Mouse (Mus musculus) common myeloid progenitor, adult 5-6 weeks (primary cell): ENCODE measurements around the gene Zfyve27. TPM values are rescaled to one million over a fixed set of nuclear protein-coding genes. Genes with fewer than 3 reads are reported as not detected.

ENCODE experiments used
- ATAC-seq: replicated peaks from 2 replicates; pipeline ENCODE4 v1.8.0; 2016; ENCODE audit warnings: low read depth, mild to moderate bottlenecking, moderate TSS enrichment, inconsistent platforms; ENCODE audit not compliant: poor library complexity, severe bottlenecking
- total RNA-seq: library from RNA; stranded (forward); fragments of 200-1000, 187-1606 nt; gene quantifications from 2 replicates; pipeline ENCODE4 v1.2.3, GENCODE M21; 2017

Gene Zfyve27
- total RNA-seq, 1 experiment from 2014 or later, result 17.5 TPM

DNA sequence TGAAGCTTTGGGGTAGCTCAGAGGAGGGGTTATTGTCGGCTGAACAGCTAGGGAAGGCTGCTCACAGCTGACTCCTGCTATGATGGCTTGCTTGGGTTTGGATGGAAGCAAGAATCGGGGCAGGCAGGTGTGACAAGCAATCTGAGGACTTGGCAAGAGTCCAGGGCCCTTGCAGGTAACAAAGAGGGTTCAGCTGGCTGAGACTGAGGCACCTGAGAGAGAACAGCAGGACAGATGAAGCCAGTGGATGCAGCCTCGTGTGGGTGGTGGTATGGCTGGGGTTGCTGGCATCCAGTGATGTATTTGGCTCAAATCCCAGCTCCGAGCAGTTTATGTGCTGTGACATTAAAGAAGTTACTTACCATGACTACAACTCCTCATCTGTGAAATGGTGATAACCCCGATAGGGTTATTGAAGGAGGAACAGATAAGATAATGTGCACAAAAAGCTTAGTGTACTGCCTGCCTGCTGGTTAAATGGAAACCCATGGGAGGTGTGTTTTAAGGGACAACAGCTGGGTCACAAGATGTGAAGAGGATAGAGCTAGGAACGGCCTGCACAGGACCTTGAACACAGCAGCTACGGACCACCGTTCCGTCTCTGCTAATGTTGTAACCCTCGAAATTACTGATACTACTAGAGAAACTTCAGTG, 5.7 kb downstream of the Zfyve27 start:
- ATAC-seq, result peak; percentile 7; the same call in 1 of the 2 replicates

DNA sequence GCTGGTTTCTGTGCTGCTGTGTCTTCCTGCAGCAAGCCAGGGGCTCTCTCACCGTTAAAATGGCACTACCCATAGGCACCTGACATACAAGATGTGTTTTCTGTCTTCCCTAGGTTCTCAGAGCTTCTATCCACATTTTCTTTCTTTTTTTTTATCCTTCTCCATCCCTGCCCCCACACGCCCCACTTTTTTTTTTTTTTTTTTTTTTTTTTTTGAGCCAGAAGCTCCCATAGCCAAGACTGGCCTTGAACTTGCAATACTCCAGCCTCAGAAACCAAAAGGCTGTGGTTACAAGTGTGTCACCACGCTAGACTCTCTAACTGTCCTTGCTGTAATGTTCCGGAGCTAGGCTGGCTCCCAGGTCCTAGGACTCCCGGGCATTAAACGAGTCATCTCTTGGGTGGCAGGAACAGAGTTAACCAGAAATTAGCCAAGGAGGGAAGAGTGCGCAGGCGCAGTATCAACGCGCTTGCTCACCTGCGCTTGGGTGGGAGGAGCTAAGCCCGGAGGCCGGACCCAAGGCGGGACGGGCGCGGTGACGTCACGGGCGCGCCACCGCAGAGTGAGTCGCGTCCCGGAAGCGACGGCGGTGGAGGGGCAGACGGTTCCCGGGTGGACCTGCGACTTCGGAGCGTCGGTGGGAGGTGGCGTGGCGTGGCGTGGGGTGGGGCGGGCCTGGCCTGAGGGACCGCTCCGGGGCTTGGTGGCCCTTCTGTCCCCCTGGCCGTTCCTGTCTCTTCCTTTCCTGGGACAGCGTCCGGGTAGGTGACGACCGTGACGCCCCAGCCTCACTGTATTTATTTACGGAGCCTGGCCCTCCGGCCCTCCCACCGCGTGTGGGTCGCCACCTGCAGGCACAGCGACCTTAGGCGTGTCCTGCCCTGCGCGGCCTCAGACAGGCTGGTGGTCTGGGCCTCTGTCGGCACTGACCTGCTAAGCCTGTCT, 6.5 kb downstream of the Zfyve27 start:
- ATAC-seq, result peak; percentile 80

DNA sequence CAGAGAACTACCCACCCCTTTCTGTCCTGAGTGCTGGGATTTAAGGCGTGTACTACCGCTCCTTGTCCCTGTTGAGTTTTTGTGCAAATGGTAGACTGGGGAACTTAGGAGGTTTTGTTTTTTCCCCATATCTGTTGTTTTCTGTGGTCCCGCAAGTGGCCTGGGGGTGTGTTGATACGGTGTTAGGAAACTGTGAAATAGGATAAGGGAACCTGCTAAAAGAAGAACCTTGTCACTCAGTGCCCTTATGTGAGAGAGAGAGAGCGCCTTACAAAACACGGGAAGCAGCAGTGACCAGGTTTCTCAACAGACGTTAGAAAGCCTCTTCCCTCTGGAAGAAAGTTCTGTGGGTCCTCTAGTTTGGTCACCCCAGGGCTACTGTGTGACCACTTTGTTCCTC, 13.1 kb downstream of the Zfyve27 start:
- peak; percentile 95 for ATAC-seq

DNA sequence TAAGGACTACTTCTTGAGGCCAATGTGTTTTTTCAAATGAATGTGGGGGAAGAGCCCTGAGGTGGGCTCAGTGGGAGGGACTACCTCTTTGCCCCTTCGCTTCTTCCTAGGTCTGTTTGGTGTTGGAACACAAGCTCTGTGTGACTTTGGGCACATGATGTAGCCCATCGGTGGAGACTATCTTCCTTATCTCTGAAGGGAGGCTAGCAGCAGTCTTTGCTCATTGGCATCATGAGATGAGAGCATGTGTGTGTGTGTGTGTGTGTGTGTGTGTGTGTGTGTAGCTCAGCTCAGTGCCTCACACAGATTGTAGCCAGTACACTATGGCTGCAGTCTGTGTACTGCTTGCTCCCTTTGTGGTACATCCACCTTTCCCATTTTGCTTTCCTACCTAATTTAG, 13.7 kb downstream of the Zfyve27 start:
- peak; percentile 10 for ATAC-seq

DNA sequence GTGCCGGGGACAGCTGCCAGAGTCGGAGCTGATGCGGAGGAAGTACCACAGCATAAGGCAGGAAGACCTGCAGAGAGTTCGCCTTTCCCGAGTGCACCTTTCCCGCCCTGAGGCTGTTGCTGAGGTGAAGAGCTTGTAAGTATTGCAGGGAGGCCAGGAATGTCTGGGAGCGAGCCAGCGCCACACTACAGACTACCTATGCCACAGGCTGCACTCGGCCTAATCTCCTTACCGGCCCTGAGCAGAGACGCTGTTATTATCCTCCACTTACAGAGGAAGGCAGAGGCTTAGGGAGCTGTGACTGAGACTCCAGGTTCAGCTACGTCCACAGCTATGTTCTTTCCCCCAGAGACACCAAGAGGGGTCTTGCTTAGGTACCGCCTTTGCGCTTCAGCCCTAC, 15.6 kb downstream of the Zfyve27 start:
- no peak for ATAC-seq

DNA sequence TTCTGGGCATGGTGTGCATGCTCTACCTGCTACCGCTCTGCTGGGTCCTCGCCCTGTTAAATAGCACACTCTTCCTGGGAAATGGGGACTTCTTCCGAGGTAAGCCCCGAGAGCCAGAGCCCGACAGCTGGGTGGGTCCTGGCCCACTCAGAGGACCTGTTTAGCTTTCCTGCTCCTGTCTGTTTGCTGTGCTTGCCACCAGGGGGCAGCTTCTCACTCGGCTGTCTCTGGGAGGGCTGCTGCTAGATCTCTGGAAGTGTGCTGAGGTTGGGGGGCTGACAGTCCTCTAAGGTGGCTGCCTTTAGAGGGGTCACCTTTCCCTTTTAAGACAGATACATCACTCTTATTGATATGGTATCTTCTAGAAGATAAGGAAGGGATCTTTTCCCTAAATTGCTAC, 18.9 kb downstream of the Zfyve27 start:
- peak; percentile 59 for ATAC-seq

DNA sequence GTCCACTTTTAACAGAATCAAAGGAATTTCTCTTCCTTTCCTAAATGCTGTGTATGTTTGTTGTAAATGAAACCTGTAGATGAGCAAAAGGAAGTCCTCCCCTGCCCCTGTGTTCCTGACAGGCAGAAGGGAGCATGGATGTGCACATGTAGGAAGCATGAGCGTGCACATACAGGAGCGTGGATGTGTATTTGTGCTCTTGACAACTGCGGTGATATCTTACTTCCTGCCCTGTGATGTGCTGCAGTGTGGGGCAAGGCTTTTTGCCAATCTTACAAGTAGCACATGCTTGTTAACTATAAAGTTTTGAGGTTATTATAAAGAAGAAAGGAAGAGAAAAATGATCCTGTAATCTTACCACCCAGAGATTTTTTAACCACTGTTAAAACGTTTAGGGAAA, 26.0 kb downstream of the Zfyve27 start:
- peak; percentile 59 for ATAC-seq

DNA sequence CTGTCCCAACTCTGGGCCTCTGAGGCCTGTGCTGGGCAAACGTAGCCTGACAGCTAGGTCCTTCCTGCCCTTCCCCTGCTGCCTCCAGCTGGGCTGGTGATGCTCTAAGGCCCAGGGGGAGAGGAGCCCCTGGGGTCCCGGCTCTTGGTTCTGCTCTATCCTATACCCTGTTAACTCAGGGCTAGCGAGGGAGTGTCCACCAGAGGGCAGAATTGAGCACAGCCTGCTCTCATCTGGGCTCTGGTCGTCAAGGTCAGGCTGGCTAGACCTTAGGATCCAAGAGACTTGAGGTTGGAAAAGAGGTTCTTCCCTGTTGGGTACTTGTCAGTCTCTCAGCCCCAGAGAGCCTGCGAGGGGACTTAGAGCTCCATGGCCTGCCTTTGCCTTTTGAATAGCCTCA, 26.7 kb downstream of the Zfyve27 start:
- peak; percentile 67 for ATAC-seq

DNA sequence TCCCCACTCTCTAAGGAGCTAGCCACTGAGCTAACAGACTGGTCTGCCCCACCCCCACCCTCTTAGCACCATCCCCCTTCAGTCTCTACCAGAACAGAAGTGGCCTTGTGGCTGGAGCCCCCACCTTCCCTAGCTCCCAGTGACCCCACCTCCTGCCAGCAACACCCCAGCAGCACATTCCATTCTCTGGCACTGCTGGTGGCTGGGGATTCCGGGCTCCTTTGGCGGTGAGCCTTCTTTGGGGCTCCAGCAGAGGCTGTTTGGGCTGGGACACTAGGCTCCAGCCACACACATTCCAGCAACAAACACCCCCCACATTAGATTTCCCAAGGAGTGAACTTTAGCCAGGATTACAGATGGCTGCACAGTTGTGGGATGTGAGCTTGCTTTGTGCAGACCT, 29.6 kb downstream of the Zfyve27 start:
- no peak for ATAC-seq

DNA sequence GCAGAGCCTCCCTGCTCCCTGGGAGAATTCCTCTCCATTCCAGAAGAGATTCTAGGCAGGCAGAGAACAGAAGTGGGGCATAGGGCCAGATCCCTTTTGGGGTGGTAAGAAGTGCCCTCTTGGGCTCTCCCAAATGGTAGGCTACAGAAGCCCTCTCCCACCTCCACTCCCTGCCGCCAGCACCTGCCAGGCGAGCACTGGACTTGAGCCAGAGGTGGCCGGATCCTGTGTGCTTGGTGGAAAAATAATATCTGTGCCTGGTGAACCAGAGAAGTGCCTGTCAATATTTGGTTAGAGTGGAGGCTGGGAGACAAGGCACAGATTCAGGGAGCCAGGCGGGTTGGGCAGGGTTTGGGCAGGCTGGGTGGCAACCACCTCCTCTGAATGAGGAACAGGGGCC, 32.6 kb downstream of the Zfyve27 start:
- no peak for ATAC-seq

DNA sequence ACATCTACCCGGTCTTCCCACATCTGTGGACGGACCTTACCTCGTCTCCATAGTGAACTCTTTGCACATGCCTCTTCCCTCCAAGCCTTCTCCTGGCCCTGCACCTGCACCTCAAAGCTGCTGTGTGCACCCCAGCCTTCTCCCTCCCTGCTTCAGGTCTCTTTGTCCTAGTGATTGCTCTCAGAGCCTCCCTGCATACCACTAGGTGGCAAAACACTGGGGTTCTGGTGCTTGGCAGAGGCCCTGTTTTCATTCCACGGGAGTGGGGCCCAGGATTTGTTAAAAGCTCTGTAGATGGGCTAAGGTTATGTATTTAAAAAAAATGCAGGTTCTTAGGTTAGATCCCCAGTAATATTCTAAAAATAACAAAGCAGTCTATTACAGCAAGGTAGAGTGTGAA, 33.3 kb downstream of the Zfyve27 start:
- ATAC-seq, result no peak

DNA sequence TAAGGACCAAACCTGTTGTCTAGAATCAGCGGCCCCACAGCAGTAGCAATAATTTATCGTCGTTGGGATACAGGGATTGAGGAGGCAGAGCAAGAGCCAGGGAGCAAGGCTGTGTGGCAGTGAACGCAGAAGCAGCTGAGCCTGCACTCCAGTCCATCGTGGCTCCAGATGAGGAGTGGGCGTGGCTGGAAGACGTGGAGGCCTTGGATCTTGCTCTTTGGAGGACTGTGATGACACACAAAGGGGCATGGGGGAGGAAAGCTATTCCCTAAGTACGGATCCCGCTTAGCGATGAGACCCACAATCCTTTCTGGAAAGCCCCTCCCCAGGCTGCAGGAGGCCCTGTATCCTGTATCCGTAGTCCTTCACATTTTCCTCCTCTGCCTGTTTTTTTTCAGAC, 34.3 kb downstream of the Zfyve27 start:
- no peak for ATAC-seq

DNA sequence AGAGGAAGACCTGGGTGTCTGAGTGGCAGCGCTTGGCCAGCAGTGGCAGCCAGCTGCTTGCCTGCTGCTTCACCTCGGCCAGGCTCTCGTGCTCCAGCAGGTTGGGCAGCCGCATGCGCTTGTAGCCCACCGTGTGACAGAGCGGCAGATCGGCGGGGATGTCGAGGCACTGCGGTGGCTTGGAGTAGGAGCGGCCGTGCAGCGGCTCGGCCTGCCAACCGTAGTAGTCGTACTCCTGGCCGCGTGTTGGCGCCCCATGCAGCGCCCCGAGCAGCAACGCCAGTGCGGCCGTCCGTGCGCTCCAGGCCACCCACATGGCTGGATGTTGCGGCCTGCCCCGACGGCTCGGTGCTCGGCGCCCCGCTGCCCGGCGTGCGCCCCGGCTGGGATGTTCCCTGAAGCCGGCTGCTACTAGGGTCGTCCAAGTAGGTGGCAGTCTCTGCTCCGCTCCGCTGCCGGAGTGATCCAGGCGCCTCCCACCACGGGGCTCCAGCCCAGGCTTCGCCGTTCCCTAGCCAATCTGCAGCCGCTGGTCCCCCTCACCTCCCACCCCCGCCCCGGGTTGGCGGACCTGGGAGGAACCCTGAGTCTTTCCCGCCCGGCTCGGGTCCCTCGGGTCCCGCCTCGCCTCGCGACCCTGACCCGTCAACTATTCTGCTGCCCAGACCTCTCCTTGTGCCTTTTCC, 38.1 kb downstream of the Zfyve27 start, which contains the start of gene Sfrp5:
Gene Sfrp5 (minus strand): TSS at position 557 of the 686 bp plus-strand sequence.
- no peak for ATAC-seq

DNA sequence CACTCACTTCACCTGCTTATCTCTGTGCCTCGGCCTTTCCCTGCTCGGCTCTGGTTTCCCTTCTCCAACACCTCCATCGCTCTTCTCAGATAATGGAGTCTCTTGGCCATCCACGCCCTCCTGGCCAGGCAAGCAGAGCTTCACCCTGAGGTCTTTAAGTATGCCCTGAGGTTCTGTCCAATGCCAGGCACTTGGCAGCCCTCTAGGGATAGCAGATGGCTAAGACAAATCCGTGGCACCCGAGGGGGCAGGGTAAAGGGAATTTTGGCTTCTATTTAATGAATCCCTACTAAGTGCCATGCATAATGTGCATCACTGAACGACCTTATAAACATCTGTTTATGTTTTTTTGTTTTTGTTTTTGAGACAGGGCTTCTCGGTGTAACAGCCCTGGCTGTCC, 38.7 kb downstream of the Zfyve27 start:
- ATAC-seq, result no peak

DNA sequence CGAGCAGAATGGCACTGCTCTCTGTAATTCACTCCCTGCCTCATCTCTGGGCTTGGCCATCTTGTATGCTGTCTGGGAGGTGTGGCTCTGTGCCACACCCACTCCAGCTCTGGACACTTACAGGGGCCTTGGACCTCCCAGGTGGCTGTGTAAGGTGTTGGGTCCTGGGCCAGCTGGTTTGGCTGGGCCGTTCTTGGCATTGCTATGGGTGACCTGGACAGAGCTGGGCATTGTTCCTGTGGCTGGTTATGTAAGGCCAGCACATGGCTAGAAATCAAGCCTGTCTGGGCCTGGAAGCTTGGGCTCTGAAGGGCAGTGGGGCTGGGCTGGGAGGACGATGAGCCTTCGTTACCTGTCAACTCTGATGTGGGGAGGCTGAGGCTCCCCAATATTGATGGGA, 40.6 kb downstream of the Zfyve27 start:
- ATAC-seq, result no peak

DNA sequence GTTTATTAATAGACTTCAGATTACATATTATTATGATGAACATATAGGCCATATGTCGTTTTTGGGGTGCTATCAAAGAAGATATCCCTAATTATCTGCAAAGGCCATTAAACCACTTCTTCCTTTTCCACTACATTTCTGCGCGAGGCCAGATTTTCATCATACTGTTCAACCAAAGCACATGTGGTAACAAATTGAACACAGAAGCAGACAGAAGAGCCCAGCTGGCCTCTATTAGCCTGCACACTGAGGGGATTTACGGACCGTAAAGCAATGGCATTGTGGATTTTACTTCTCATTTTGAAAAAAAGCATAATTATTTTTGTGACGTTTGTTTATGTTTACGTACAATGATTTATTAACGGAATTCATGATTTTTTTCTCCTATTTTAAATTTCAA, 41.5 kb downstream of the Zfyve27 start:
- no peak for ATAC-seq

DNA sequence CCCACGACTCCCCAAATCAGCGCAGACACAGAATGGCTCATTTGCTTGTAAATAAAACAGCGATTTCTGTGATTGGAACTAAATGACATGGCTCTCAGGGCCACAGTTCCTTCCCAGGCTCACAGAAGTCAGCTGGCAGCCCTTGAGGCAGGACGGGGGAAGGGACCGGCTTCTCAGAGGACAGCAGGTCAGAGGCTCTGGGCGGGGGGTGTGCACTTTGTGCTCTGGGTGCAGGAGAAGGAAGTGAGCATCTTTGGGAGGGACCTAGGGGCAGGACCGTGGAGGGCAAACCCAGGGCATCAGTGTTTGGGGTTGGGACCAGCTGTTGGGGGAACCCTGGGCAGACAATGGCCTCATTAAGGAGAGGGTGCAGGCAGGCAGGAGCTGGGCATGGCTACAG, 45.7 kb downstream of the Zfyve27 start:
- no peak for ATAC-seq

DNA sequence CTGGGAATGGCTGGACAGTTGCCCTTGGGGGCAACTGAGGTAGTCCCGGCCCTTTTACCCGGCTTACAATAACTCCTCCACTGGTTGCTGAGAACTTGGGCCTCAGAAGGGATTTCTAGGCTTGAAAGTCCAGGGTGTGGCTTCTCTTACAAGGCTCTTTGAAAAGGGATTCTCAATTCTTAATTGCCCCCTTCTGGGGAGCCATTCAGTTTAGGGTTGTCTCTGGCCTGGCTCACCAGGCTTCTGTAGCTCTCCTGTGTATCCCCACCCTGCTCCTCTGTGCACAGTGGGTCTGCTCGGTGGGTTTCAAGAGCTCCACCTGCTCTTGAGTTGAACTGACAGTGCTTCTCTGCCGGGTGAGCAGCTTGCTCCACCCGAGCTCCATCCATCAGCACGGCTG, 46.2 kb downstream of the Zfyve27 start:
- no peak for ATAC-seq

DNA sequence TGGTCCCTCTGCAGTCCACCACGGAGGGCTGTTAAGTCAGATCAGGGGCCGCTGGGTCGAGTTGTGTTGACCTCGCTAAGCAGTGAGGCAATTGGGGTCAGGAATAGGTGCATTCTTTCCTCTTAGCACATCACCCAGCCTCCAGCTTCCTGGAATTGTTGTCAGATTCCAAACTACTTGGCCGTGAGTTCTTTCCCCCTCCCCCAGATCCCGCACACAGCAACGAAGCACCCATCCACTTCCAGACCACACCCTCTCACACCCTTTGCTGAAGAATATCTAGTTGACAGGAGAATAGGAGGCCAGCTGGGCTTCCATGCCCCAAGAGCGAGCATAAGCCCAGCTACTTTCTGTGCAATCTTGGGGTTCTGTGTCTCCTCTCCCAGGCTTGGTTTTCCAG, 48.2 kb downstream of the Zfyve27 start:
- no peak for ATAC-seq

DNA sequence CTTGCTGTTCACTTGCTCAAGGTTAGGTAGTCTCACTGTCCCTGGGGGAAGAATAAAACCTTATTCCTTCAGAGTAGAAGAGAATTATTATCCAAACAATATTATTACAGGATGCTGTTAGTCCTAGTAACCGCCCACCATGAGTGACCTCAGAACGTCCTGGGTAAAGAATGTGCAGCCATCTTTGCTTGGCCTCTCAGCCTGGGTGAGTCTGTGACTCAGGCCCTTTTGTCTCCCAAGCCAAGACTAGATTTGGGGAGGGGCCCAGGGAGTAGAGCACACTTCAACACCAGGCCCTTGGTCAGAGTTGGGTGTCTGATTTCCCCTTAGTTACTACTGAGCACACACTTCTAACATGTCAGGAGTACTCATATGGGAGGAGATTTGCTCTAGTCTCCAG, 50.9 kb downstream of the Zfyve27 start:
- no peak for ATAC-seq
